Mouse (Mus musculus) thymus, adult 2 months (tissue): ENCODE measurements around the gene Kalrn. TPM values are rescaled to one million over a fixed set of nuclear protein-coding genes. Genes with fewer than 3 reads are reported as not detected.
A peak's percentile ranks its signal among the peaks of the same experiment; 100 is the strongest.

ENCODE experiments used
- DNase-seq: peaks from one replicate; pipeline ENCODE4 v3.0.0; 2021
- H3K27ac ChIP-seq: fragments of 200-500 bp; 2 replicates; pipeline ENCODE4 v1.5.1; 2012; ENCODE audit warnings: low read length, control low read depth; ENCODE audit not compliant: control insufficient read depth, insufficient read depth
- H3K27me3 ChIP-seq: fragments of 200-500 bp; 2 replicates; pipeline ENCODE4 v1.6.1; 2012; ENCODE audit warnings: mild to moderate bottlenecking, low read length, moderate library complexity, mixed read lengths; ENCODE audit not compliant: control insufficient read depth, insufficient read depth
- H3K36me3 ChIP-seq: fragments of 200-500 bp; 2 replicates; pipeline ENCODE4 v1.6.1; 2012; ENCODE audit warnings: mild to moderate bottlenecking, low read length, moderate library complexity; ENCODE audit not compliant: control insufficient read depth, insufficient read depth
- H3K4me1 ChIP-seq: fragments of 200-500 bp; replicated peaks from 2 replicates; pipeline ENCODE4 v1.6.1; 2012; ENCODE audit warnings: low read length; ENCODE audit not compliant: control insufficient read depth, insufficient read depth
- H3K4me3 ChIP-seq: fragments of 200-500 bp; 2 replicates; pipeline ENCODE4 v1.5.1; 2012; ENCODE audit warnings: mild to moderate bottlenecking, low read length, control low read depth, moderate library complexity; ENCODE audit not compliant: control insufficient read depth, insufficient read depth
- CTCF ChIP-seq: fragments of 200-500 bp; IDR thresholded peaks from 2 replicates; pipeline ENCODE4 v1.5.1; 2012; ENCODE audit warnings: mild to moderate bottlenecking, control low read depth, low read length, moderate library complexity, borderline replicate concordance; ENCODE audit not compliant: control insufficient read depth, poor library complexity, insufficient read depth; ENCODE audit errors: extremely low read depth
- POLR2A ChIP-seq: fragments of 200-500 bp; IDR thresholded peaks from 2 replicates; pipeline ENCODE4 v1.6.1; 2012; ENCODE audit warnings: mild to moderate bottlenecking, low read length, control low read depth, moderate library complexity; ENCODE audit not compliant: control insufficient read depth, poor library complexity, insufficient read depth; ENCODE audit errors: extremely low read depth
- WGBS: fragments of 180-500 bp; shearing (Covaris S2); methylation state at CpG from one replicate; pipeline ENCODE4 v1.1.7; 2018; 5-methylcytosine and 5-hydroxymethylcytosine counted together
- polyA plus RNA-seq: library from polyadenylated mRNA; depleted of rRNA; stranded (reverse); fragments of >200 nt; gene quantifications from 2 replicates; pipeline ENCODE4 v1.2.3, GENCODE M21; 2012

Kalrn gene
- polyA plus RNA-seq, 1 experiment: 2.9 TPM

DNA sequence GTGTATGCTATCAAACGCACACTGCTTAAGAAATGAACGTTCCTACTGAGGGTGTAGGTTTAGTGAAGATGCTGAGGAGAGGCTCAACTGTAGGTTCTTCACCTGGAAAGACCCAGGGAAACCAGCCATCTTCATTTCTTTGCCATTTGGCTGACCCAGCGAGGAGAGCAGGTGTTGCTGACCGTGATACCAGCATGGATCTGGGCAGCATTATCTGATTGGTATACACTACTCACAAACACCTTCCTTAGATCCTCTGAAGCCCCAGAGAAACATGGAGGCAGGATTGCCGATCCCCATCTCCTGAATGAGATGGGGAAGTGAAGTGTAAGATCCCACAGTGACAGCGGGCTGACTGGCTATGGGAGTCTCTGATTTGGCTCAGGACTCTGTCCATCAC lies 575.3 kb downstream of the Kalrn start:
- WGBS: 90% methylated on average over 6 of the region's 6 CpGs
- Histone ChIP-seq H3K27me3 (no peaks in the 10 kb centered on the region), H3K4me3 (no peak overlapping the region), H3K27ac (no peak overlapping the region), H3K4me1 (no peaks in the 10 kb centered on the region), H3K36me3 (no peaks in the 10 kb centered on the region)
- DNase-seq: no peak
- TF ChIP-seq POLR2A (no peak), CTCF (no peak)

DNA sequence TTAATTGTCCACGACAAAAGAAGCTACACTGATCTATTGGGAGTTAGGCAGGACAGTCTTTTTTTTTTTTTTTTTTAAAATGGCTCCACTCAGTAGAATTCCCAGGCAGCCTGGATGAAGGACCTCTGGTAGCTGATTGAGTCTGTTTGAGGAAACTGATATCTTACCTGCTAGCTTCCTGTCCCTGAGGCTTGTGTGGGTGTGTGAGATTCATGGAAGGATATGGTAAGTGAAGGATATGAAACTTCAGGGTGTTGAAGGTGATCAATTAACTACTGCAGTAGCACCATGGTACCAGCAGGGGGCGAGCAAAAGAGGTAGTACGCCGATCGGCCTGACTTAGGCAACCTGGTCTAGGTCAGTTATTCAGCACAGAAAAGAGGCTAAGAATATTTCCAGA lies 577.3 kb downstream of the Kalrn start:
- H3K4me3 ChIP-seq: no peak overlapping the region
- peak; percentile 68 for DNase-seq
- whole genome bisulfite sequencing: 7% methylated on average over 5 of the region's 5 CpGs

GRCm38 (mm10) chr16:33995496-33995895 lies 577.8 kb downstream of the Kalrn start:
- whole genome bisulfite sequencing: 90% methylated on average over 3 of the region's 3 CpGs

More for the DNA sequence above, 577.3 kb downstream of the Kalrn start:
- no peak overlapping the region for H3K27ac ChIP-seq
- no peak for TF ChIP-seq CTCF
- TF ChIP-seq POLR2A: no peak
- no peaks in the 10 kb centered on the region for H3K4me1 ChIP-seq
- no peaks in the 10 kb centered on the region for H3K36me3 ChIP-seq
- no peaks in the 10 kb centered on the region for H3K27me3 ChIP-seq

GRCm38 (mm10) chr16:33994321-33994720 lies 579.0 kb downstream of the Kalrn start:
- DNase-seq: no peak
- WGBS: 92% methylated on average over 6 of the region's 6 CpGs
- H3K36me3 ChIP-seq: no peaks in the 10 kb centered on the region
- TF ChIP-seq POLR2A (no peak), CTCF (no peak)
- H3K4me1 ChIP-seq: no peaks in the 10 kb centered on the region
- no peaks in the 10 kb centered on the region for H3K27me3 ChIP-seq
- H3K4me3 ChIP-seq: no peak overlapping the region
- H3K27ac ChIP-seq: no peak overlapping the region

More at GRCm38 (mm10) chr16:33995496-33995895, 577.8 kb downstream of the Kalrn start:
- Histone ChIP-seq H3K27me3 (no peaks in the 10 kb centered on the region), H3K4me3 (no peak overlapping the region), H3K4me1 (no peaks in the 10 kb centered on the region), H3K36me3 (no peaks in the 10 kb centered on the region), H3K27ac (no peak overlapping the region)
- TF ChIP-seq POLR2A (no peak), CTCF (no peak)
- no peak for DNase-seq

DNA sequence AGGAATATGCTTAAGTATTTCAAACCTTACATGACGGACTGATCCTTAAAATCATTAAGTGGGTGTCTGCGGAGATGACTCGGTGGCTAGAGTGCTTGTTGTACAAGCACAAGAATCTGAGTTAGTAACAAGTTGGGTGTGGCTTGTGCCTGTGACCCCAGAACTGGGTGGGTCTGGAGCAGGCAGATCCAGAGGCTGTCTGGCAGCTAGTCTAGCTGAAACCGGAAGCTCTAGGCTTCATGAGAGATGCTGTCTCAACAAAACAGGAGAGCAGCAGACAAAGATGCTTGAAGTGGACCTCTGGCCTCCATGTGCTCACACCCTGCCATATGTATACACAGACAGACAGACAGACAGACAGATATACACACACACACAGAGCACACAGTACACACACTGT lies 582.6 kb downstream of the Kalrn start:
- DNase-seq: no peak
- Histone ChIP-seq H3K27me3 (no peaks in the 10 kb centered on the region), H3K4me3 (no peak overlapping the region), H3K36me3 (no peaks in the 10 kb centered on the region), H3K4me1 (no peaks in the 10 kb centered on the region), H3K27ac (no peak overlapping the region)
- WGBS: 94% methylated on average over 4 of the region's 4 CpGs
- TF ChIP-seq POLR2A: no peak
- TF ChIP-seq CTCF: no peak

GRCm38 (mm10) chr16:33989106-33989505 lies 584.2 kb downstream of the Kalrn start:
- H3K4me1 ChIP-seq: no peaks in the 10 kb centered on the region
- no peak overlapping the region for H3K4me3 ChIP-seq
- no peak for DNase-seq
- 96% methylated on average over 1 of the region's 1 CpGs for WGBS
- peak overlapping the region; percentile 45; the same call in 1 of the 2 replicates for H3K27ac ChIP-seq
- TF ChIP-seq CTCF (no peak), POLR2A (no peak)
- no peaks in the 10 kb centered on the region for H3K36me3 ChIP-seq
- H3K27me3 ChIP-seq: no peaks in the 10 kb centered on the region
